Mouse (Mus musculus) small intestine, adult 2 months (tissue): Measurements from ENCODE around the gene Dab1.

Source experiments
- CTCF ChIP-seq: fragments of 200-500 bp; IDR thresholded peaks from 2 replicates; pipeline ENCODE4 v1.5.1; 2012; ENCODE audit warnings: low read depth, mild to moderate bottlenecking, control low read depth, inconsistent platforms, low read length, moderate library complexity, mixed read lengths; ENCODE audit not compliant: insufficient replicate concordance, insufficient read length; ENCODE audit errors: extremely low read depth
- POLR2A ChIP-seq: fragments of 200-500 bp; IDR thresholded peaks from 2 replicates; pipeline ENCODE4 v1.6.1; 2012; ENCODE audit warnings: low read depth, mild to moderate bottlenecking, control low read depth, inconsistent platforms, low read length, moderate library complexity

DNA sequence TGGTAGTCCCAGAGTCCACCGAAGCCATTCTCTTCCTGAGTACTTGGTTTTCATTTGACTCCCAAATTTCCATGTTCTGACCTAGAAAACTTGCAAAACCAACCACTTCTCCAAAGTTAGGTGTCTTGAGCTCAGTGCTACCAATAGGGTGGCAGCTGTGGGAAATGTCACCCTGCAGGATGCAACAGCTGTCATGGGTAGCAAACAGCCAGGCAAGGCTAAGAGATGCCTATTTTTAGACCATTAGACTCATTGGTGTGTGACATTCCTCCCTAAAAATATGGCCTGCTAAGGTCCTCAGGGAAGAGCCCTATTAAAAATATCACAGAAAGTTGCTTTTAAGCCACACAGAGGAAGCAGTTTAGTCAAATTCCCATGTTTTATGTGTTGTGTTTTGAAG, 829.0 kb downstream of the Dab1 start:
- TF ChIP-seq CTCF (no peak), POLR2A (no peak)
